Mouse (Mus musculus) layer of hippocampus, postnatal 25 days (tissue): Measurements from ENCODE around the gene Ppp1r13b. TPM values are rescaled to one million over a fixed set of nuclear protein-coding genes. Genes with fewer than 3 reads are reported as not detected.

Experiments
- DNase-seq, 2 experiments: peaks; one replicate each; pipeline ENCODE4 v3.0.0; 2022; ENCODE audit warnings: mixed read lengths in 2 of 2, low spot score in 1 of 2; ENCODE audit errors: extremely low spot score in 1 of 2
- total RNA-seq, 2 experiments: library from RNA; stranded (reverse); gene quantifications; 2 replicates each; pipeline ENCODE4 v1.2.3; 2021

The Ppp1r13b gene
- total RNA-seq, 2 experiments from 2014 or later: 89.5 to 91.9 TPM

DNA sequence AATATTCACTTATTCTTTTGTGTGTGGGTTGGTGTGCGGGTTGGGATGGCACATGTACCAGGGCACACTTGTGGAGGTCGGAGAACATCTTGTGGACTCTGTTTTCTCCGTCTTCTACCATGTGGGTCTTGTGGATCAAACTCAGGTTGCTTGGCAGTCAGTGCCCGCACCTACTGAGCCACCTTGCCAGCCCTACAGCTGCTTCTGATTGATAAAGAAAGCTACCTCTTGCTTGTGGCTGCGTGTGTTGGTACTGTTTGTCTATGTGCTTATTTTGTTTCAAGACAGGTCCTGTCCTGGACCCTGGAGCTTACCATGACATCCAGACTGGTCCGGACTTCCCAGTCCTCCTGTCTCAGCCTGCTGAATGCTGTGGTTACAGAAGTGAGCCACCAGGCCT lies 15.2 kb upstream of the Ppp1r13b start:
- DNase-seq: no peak

DNA sequence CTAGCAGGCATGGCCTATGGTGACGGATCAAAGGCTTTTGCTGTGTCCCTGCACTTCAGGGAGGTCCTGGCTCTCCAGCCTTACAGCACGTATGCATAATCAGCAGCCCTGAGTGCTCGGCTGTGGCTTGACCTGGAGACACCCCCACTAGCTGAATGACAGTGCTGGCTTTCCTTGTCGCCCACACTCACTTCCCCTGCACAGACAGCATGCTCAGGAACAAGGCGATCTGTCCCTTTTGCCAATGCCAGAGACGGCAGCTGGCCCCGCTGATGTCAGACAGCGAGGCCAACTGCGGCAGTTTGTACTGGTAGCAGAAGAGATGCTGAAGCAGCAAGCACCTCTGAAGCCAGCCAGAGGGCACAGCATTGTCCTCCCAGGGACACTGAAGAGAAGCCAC lies 12.1 kb upstream of the Ppp1r13b start:
- peak; percentile 53 to 59 for DNase-seq

GRCm38 (mm10) chr12:111916514-111917217 lies 8.8 kb upstream of the Ppp1r13b start:
- DNase-seq: no peak

GRCm38 (mm10) chr12:111915781-111916180 lies 7.9 kb upstream of the Ppp1r13b start:
- no peak for DNase-seq

- DNase-seq: no peak
Observed at GRCm38 (mm10) chr12:111914031-111914430, 6.1 kb upstream of the Ppp1r13b start.

- DNase-seq: no peak
Observed at GRCm38 (mm10) chr12:111912802-111913201, 4.9 kb upstream of the Ppp1r13b start.

- DNase-seq: no peak
Observed at GRCm38 (mm10) chr12:111911796-111912195, 3.9 kb upstream of the Ppp1r13b start.

DNA sequence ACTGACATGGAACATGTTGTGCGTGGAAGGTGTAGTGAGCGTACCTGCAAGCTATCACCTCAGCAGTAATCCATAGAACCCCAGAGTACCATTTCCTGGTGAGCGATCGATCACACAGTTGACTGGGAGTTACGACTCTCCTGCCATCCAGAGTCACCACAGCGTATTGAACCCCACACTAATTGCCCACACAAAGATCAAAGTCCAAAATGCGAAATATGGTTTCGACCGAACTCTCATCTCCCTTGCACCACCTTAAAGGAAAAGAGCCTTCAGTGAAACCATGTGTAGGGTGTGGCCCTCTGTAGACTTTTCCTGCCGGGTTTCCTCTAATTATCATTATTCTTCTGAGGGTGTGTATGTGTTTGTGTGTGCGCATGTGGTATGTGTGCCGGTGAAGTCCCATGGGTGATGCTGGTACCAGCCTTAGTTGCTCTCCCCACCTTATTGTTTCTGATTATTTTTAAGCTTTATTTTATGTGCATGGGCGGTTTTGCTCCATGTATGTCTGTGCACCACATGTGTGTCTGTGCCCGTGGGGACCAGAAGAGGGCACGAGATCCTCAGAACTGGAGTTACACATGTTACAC lies 3.4 kb upstream of the Ppp1r13b start:
- DNase-seq: no peak

DNA sequence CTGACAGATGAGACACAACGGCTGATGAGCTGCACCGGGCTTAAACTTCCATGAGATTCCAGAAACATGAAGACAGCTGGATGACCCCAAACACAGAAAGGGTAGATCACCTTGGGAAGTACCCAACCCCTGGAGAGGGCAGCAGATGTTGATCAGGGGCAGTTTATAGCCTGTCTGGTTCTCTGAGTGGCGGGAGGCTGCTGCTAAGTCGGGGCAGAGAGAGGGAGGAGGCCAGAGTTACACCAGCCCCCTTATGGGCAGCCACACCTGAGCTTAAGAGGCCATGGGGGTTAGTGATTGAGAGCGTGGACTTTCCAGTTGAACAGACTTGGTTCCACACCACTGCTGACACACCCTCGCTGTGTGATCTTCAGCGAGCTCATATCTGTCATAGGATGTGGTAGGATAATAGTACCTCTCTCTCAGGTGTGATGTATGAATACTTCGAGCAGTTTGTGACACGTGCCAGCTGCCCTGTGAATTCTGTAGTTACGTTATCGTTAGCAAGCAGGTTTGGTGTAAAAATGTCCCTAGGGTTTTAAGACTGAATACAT lies 1.2 kb upstream of the Ppp1r13b start:
- DNase-seq: no peak

GRCm38 (mm10) chr12:111907421-111907891 lies 454 bp downstream of the Ppp1r13b start:
- peak; percentile 37 to 50 for DNase-seq

GRCm38 (mm10) chr12:111906309-111906875 lies 1.5 kb downstream of the Ppp1r13b start:
- no peak for DNase-seq

- no peak for DNase-seq
Observed at GRCm38 (mm10) chr12:111902488-111902887, 5.4 kb downstream of the Ppp1r13b start.

DNA sequence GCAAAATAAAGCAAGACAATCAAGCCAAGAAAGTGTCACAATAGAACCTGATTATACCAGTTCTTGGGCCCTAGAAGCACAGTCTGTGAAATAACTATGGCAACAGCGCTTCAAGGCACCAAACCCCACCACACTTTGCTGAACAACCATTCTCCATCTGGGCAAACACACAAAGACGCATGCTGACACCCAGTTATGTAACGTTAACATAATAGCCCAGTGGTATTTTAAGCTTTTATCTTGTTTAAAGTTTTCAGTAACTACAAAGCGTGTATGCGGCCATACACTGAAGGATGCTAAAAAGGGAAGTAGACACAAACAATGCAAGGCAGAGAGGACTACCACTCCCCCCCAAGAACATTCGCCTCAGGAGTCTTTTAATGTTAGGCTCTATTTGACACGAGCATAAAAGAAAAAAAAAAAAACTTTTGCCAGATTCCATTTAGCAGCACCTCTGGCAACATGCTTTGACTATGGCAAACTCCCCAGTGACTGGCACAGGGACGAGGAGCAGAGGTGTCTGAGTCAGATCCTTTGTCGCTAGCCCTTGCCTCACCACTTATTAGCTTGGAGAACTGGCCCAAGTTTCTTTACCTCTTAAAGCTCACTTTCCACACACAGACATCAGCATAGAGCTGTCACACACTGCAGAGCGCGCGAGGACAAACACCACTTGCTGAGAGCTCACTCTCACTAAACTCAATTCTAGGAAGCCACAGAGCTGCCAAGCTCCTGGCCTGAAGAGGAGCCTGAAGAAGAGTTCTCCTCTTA lies 6.6 kb downstream of the Ppp1r13b start:
- DNase-seq: no peak

DNA sequence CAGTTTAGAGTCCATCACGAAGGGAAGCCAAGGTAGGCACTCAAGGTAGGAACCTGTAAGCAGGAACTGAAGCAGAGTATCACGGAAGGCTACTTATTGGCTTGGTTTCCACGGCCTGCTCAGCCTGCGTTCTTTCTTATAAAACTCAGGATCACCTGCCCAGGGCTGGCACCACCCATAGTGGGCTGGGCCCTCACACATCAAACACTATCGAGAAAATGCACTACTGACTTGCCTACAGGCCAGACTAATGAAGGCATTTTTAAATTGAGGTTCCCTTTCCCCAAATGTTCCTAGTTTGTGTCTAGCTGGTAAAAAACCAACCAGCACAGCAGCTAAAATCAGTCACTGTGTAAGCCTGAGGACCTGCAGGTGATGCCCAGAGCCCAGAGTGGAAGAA lies 8.3 kb downstream of the Ppp1r13b start:
- DNase-seq: no peak

- DNase-seq: no peak
Observed at GRCm38 (mm10) chr12:111898686-111899085, 9.2 kb downstream of the Ppp1r13b start.

GRCm38 (mm10) chr12:111896908-111897661 lies 10.8 kb downstream of the Ppp1r13b start:
- no peak for DNase-seq

GRCm38 (mm10) chr12:111894082-111894481 lies 13.8 kb downstream of the Ppp1r13b start:
- no peak for DNase-seq

GRCm38 (mm10) chr12:111892981-111893380 lies 14.9 kb downstream of the Ppp1r13b start:
- DNase-seq: no peak

DNA sequence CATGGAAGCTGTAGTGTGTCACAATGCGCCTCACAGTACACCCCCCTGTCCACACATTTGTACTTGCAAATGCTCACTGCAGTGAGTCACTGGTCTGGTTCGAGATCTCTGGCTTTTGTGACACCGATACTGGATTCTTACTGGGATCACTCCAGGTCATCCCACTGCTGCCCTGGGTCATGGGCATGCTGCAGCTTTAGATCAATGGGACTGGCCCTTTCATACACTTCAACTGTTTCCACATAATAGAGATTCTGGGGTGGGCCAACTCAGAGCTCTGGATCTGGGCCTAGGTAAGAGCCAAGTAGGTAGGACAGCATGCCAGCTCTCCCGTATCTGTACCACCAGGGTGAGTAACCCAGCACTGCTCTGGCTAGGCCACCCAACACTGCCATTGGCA lies 16.1 kb downstream of the Ppp1r13b start:
- no peak for DNase-seq

DNA sequence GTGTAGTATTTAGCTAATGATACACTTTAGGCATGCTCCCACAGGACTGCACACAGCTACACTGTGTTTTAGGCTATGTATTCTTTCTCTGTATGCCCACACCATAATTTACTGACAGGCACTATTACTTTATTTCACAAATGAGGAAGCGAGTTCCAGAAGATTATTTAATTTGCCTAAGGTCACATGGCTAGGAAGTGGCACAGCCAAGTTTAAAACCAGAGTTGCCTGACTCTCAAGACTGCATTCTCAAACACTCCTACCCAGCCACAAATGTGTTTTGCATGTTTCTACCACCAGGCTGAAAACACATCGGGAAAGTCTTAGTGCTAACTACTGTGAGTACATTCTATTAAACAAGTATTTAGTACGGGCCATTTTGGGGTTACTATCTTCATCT lies 18.7 kb downstream of the Ppp1r13b start:
- no peak for DNase-seq
